Mouse (Mus musculus): ENCODE measurements around the gene Vdr.

Gene Vdr

GRCm38 (mm10) chr15:97910530-97910929 lies at the start of gene Vdr:
Gene Vdr (minus strand): TSS chr15:97910630.
- DNase-seq = no peak

DNA sequence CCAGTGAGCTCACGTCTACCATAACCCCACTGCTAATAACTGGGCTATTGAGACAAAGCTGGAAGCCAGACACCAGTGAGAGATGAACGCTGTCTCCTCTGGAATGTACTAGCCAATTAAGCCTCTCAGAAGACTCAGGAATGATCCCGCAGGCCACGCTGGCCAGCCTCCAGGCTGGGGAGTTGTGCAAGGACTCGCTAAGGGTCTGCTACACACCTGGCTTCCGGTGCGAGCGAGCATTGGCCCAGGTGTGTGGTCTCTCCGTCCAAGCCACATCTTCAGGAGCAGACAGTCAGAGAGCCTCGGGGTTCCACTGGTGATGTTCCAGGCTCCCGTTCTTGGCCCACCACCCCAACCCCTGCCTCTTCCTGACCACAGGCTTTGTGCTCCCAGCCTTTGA lies 46.0 kb upstream of the Vdr start:
- no peak for DNase-seq

GRCm38 (mm10) chr15:97955742-97956141 lies 45.3 kb upstream of the Vdr start:
- no peak for DNase-seq

GRCm38 (mm10) chr15:97955286-97955685 lies 44.9 kb upstream of the Vdr start:
- DNase-seq = no peak

DNA sequence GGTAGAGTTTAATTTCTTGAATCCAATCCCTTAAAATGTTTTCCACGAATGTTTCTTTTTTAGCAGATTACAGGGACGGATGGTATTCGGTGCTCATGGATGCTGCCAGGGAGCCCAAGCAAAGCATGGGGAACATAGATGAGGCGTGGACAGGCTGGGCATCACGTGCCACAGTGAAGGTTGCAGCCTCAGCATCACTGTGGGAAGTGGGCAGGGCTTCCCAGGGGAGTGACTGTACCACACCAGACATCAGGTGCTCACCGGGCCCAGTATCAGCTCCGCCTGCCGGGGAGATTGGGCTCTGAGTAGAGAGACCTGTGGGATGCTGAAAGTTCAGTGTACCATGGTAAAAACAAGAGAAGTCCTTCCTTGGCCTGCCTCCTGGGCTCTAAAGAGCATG lies 44.2 kb upstream of the Vdr start:
- DNase-seq = no peak

DNA sequence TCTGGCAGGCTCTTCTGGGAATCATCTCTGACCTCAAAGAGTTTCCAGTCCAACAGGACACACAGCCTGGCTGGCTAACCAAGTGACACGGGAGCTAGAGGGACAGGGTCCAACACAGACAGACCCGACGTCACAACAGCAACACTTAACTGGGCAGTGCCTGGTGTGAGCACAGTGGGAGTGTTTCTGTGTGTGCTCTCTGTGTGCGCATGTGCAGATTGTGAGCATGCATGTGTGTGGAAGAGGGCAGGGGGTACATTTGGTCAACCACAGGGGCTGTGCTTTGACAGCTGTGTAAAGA lies 42.4 kb upstream of the Vdr start:
- DNase-seq = no peak

- DNase-seq = peak; percentile 49 to 75
These were observed 41.9 kb upstream of the Vdr start for GRCm38 (mm10) chr15:97952137-97952888.

DNA sequence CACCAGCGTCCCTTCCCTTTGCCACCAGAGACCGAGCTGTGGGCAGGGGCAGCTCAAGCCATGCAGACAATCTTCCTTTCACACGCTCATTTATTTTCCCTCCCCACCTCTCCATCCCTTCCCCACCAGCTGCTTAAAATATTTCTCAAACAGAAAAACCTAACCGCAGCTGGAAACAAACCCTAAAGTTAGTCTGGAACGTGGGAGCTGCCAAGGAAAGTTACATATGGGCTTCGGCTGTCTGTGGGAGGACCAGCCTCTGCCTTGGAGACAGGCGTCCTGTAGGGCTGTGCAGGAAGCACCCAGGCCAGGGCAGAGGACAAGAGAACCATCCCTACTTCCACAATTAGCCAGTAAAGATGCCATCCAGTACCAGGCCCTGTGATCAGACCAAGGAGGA lies 39.8 kb upstream of the Vdr start:
- no peak for DNase-seq

- no peak for DNase-seq
These were observed 39.3 kb upstream of the Vdr start for GRCm38 (mm10) chr15:97949706-97950105.

GRCm38 (mm10) chr15:97948720-97949119 lies 38.3 kb upstream of the Vdr start:
- DNase-seq = no peak

DNA sequence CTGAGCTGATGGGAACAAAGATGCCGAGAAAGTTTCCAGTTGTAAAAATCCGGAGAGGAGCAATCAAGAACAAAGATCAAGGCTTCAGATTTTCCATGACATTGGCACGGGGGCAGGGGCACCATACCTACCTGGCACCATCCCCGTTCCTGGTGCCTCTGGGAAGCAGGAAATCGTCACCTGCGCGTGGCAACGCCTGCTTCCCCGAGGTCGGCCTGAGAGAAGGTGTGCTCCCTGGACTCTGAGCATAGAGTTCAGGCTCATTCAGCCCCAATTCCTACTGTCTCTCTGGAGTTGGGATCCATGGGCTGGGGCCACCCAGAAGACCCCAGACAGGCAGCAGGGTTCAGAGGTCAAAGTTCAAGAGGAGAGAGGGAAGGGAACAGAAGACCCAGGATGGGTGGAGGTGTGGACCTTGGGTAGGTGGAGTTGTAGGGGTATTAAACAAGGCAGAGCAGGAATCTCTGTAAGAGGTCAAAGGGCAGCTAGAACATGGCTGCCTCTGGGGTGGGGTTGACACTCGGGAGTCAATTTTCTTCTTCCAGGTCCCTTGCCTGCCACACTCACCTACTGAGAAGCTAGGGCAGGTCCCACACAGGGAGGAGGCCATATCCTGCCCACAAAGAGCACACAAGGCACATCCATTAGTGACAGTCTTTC lies 35.4 kb upstream of the Vdr start:
- peak; percentile 65 to 68 for DNase-seq

DNA sequence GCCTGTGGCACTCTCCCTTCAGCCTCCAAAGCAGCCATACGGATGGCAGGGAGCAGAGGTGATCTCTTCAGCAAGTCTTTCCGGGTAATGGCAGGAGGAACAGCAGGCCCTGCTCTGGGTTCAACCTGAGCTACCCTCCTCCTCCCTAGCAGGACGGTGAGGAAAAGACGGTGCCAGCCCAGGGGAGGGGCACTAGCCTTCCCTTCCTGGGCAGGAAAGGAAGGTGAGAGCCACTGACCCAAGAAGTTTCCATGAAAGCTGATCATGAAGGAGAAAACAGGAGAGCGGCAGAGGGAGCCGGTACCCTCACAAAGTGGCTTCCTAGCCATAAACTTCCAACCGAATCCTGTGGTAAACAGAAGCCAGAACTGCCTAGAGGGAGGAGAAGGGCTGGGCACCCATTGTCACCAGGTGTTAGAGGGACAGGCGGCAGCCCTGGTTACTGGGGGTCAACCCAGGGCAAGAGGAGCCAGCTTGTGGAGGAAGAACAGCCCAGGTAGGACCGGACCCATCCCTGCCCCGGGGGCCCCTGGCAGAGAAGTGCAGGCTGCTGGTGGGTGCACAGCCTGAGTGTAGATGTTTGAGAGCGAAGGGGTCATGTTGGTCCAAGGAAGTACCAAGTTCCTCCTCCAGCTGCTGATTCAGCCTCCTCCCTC lies 34.6 kb upstream of the Vdr start:
- DNase-seq = peak; percentile 73

DNA sequence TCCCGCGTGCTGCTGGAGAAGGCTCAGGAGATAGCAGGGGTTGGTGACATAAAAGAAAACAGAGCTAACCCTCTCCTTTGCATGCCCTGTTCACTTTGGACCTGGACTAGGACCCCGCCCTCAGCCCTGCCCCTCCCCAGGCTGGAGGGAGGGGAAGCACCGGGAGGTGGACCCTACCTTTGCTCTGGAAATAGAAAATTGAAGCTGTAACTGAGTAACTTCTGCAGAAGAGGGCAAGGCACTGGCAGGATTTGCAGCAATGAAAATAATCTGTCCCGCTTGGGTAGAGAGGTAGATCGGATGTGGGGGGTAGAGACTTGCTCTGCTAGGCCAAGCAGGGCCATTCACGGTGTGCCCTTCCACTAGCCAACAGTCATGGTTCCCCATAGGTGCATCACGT lies 32.9 kb upstream of the Vdr start:
- peak; percentile 91 to 95 for DNase-seq

- no peak for DNase-seq
These were observed 32.1 kb upstream of the Vdr start for GRCm38 (mm10) chr15:97942538-97942937.

- DNase-seq = no peak
These were observed 30.9 kb upstream of the Vdr start for GRCm38 (mm10) chr15:97941306-97941705.

GRCm38 (mm10) chr15:97940088-97940487 lies 29.7 kb upstream of the Vdr start:
- DNase-seq = no peak

- peak; percentile 70 for DNase-seq
These were observed 28.1 kb upstream of the Vdr start for GRCm38 (mm10) chr15:97938580-97938979.

DNA sequence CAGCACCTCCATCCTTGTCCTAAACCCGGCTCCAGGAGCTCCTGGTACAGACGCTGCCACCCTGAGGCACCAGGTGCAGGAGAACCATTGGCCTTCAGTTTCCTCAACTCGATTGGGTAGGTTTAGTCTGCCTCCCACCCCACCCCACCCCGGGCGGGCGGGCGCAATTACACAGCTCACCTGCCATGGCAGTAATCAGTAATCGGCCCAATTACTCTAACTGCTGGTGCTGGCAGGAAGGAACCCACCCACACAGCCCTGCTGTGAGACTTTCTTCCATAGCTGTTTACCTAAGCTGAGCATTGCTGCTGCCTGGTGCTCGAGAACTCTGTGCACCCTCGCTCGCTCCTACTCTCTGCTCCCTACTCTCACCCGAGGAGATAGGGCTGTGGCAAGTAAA lies 22.0 kb upstream of the Vdr start:
- DNase-seq = peak in 1 of 2 experiments; percentile 51

- DNase-seq = no peak
These were observed 18.9 kb upstream of the Vdr start for GRCm38 (mm10) chr15:97929259-97929824.

DNA sequence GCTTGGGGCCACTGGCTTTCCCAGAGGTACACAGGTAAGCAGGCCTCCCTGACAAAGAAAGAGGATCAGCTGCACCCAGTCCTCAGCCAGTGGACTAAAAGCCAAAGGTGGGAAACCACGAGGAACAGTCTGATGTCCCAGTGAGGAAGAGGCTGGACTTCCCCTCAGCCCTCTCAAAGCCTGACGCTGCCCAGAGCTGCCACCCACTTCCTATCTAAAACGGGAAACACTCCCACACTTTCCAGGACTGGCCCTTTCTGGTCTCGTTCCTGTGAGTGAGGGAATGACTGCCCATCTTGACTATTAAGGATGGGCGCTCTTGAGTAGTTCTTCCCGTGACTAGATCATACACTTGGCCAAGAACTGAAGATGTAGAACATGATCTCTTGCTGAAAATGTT lies 17.4 kb upstream of the Vdr start:
- no peak for DNase-seq

- peak; percentile 58 to 76 for DNase-seq
These were observed 16.6 kb upstream of the Vdr start for GRCm38 (mm10) chr15:97927018-97927417.

GRCm38 (mm10) chr15:97922421-97922820 lies 12.0 kb upstream of the Vdr start:
- no peak for DNase-seq

- no peak for DNase-seq
These were observed 11.4 kb upstream of the Vdr start for GRCm38 (mm10) chr15:97921796-97922195.

DNA sequence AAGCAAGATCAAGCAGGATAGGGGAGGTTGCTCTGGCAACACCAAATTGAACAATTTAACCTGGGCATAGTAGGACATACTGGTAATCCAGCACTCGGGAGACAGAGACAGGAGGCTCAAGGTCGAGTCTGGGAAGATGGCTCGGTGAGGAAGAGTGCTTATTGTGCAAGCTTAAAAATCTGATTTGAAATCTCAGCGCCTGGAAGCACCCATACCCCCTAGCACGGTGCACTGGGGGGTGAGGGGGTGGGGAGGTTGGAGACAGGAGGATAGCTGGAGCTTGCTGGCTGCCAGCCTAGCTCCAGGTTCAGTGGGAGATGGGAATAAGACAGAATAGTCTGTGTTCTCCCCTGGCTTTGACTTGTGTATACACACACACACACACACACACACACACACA lies 9.9 kb upstream of the Vdr start:
- no peak for DNase-seq
